Mouse (Mus musculus) forelimb bud, embryonic 11.5 days (tissue): ENCODE measurements at regions not wholly inside any gene's neighbourhood (a gene's known extent, or its start where the extent isn't known, plus 50 kb on each side); places are given as distances from the start of the nearest gene placed in this dataset.
A peak's percentile ranks its signal among the peaks of the same experiment; 100 is the strongest.

Source experiments
- DNase-seq: peaks from one replicate; pipeline ENCODE4 v3.0.0-alpha.2; 2012; ENCODE audit warnings: low read depth, low spot score

DNA sequence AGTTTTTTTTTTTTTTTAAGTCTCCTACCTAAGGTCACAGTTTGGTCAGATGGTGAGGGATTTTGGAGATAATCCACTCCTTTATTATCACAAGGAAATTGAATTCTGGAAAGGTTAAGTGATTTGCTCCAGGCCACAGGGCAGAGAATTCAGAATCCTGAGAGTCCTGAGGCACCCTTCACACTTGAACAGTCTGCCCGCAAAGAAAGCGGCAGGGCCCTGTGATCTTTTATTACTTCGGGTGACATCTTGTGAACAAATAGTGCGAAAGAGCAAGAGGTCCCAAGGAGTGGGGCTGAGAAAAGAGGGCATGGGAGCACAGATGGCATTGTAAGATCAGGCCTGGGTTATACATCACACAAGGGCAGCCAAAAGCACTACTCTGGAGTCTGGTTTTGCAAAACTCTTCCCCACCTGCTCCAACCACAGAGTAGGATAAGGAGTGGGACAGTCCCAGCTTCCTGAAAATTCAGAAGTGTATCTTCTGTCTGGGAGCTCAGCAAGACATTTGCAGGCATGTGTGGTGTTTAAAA lies 150.5 kb upstream of the Wdr11 start:
- no peak for DNase-seq

DNA sequence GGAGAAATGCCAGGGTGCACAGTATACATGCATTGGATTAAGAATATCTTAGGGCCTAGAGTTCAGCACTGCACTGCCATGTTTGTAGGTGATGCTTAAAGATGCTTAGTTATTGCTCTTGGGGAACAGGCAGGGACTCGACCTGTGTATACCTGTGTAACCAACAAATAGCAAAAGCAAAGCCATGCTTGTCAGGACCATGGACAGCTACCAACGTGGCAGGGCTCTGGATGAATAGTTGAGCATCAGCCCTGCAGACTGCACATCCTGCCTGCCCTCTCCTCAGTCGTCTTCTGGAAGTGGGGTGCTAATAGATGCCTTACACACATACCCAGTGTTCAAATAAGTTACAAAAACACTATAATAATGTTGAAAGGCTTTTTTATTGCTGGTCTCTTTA lies 122.2 kb upstream of the Wdr11 start:
- DNase-seq, result peak; percentile 90

DNA sequence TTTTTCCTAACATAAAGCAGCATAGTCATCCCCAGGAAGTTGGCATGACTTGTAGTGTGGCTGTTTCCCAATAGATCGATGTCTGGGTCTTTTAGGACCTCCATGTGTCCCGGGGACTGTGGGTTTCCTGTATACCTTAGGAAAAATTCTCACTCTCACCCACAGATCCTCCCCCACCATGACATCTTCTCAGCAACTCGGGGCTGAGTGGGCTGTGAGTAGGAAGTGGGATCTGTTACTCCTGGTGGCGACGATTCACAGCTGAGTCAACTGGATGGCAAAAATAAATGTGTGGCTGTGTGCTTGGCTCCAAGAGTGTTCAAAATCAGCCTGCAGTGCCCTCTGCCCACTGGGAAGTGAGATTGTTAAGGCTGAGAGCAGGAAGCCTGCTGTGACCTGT lies 107.9 kb upstream of the Wdr11 start:
- no peak for DNase-seq

DNA sequence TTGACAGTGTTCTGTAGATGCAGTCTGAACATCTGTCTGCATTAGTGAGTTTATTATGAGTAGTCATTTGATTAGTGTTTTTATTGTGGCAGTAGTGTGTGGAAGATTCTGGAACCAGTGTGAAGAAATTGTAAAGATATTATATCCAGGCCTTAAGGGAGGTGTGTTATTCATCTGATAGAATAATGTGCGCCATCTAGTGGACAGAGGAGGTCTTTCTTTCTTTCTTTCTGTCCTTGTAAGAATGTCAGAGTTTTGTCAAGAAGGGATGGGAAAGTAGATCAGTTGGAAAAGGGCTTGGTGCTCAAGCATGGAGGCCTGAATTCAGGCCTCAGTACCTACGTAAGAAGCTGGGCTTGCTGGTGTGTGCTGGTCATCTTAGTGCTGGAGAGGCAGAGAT lies 84.8 kb upstream of the Wdr11 start:
- DNase-seq, result peak; percentile 61

DNA sequence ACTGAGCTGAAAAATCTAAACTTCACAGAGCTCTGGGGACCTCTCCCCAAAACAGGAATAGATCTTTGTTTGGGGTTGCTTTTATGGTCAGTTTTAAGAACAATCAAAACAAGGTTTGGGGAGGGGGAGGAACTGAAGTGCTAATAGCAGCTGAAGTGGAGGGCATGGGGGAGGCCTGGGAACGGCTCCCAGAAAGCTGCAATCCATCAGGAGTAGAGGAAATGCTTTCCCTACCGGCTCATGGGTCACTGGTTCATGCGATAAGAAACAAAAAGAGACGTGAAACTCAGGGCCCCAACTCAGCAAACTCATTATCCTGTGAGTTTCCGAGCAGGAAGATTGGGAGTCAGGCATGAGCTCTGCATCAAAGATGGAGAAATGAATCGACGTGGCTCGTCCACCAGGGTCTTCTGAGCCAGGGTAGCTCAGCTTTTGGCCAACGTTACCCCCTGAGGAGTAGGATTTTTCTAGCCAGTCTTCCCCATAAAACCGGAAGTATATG lies 82.0 kb upstream of the Wdr11 start:
- no peak for DNase-seq

DNA sequence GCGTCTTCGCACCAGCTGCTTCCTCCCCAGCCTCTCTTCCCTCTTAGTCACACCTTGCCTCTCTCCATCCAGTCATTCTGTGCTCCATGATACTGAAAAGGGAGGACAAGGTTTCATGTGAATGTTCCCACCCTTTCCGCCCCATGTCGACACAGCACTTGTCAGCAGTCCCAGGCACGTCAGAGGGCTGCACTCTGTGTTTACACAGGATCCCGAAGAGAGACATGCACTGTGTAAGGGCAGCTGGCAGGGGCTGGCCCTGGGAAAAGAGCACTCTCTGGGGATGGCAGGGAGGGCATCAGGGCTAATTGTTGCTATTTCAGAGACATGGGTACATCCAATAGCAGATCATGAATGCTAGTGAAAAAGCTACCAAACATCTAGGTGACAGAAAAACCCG lies 77.0 kb upstream of the Wdr11 start:
- no peak for DNase-seq

DNA sequence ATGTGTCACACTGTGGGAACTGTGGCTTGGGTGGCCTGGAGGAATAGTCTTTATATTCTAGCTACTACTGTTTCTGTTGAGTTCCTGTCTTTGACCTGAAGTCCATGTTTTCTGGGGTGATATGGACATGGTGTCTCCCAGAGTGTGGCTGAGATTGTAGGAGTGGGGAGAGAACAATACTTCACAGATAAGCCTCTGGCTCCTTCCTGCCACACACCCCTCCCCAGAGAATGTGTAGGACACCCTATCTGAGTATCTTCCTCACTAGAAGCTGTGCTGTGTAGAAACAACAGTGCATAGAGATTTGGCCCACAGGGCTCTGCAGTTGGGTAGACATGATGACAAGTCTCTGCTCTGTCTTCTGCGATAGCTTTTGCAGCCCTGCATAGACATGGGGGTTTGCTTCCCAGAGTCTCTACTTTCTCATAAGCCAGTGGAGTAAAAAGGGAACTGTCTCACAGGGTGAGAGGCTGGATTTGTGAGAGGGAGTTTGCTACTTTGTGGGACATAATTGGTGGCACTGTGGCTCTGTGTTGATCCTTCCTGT lies 67.2 kb upstream of the Wdr11 start:
- no peak for DNase-seq

DNA sequence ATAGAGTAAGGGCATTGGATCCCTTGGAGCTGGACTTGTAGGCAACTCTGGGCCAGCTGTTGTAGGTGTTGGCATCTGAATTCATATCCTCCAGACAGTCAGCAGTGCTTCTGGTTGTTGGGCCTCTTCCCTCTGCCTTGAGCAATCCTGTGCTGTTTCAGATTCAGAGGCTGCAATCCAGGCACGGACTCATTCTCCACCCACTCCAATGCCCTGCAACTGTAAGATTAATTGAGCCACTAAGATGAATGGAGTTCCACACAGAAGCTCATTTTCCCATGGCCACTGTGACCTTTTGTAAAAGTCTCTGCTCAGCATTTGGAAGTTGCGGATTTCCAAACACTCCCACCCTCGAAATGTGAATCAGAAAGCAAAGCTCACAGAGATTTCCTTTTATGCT lies 65.7 kb upstream of the Wdr11 start:
- no peak for DNase-seq

DNA sequence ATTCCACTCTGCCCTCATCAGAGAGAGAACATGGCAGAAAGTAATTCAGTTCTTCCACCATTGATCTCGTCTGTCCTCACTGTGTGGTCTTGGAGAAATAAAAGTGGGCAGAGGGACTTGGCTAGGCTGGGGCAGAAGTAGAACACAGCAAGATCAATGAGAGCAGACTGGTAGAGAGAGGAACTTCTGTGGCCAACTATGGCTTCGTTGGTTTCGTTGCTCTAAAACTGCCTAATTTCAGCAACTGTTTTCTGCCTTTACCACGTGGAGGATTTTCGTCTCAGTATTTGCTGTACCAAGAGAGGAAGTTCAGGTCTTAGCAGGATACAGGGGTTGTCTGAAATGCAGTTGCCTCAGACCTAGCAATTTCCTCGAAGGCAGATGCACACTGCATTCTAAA lies 63.4 kb upstream of the Wdr11 start:
- no peak for DNase-seq

DNA sequence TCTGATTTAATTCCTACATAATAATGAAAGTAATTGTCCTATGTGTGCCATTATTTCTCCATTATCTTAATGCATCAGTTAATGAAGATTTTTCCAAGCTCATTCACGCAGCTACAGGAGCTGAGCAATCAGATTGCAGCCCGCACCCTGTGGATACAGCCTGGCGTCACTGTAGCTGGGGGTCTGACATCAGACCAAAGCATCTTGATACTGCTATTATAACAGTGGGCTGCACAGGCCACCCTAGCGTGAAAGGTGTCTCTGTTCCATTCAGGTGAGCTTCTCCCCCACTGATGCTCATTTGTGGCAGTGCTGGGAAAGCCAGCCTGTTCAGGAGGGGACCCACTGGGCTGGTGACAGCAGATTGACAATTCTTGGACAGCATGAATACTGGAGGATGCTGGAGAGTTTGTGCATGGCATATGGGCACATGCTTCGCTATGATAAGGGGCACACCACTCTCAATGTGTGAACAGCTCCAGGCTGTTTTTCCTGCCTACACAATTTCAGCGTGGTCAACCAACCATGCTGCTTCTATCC lies 58.2 kb upstream of the Wdr11 start:
- DNase-seq, result no peak
